Comparison of ENCODE assay signal across 20 mouse cellular contexts in the genomic region with DNA sequence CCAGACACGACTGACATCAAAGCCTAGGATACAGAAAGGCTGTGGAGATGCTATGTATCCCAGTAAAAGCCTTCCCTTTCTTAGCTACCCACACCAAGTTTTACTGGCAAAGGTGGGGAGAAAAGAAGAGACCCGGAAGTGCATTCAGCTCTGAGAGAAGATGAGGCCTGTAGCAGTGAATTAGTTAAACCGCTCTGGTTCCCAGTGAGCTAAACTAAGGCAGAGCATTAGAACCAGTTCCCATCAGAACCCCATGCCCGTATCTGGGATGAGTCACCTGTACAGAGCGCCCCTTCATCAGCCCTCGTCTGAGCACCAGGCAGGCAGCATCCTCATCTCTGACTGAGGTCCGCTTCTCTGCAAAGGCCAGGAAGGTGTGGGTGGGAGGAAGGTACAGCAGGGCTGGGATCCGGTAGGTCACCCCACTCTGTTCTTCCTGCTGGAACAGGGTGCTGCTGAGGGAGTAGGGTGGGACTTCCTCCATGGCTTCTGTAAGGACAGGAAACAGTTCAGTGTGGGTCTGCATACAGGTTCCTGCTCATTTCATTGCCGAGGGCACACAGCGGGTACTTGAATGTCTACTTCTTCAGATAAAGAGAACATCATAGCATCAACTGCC. TPM values are rescaled to one million over a fixed set of nuclear protein-coding genes. Genes with fewer than 3 reads are reported as not detected.
DNase-seq lines count a peak whose midpoint lies in the region; ATAC-seq and TF ChIP-seq lines count a peak whose summit lies in the region.
"Had no signal": no experiment of that assay in that cellular context is flagged by ENCODE, and none has a peak within 500 bp of the region (broad histone marks: within the 10 kb centered on the region; RNA-seq: fewer than 3 reads in every experiment).

No protein-coding gene starts in this region.

- H3K4me1 ChIP-seq in heart, embryonic 15.5 days (replicated peaks): peaks cover 37% of the 10 kb centered on the region
- peaks cover 13 to 43% of the 10 kb centered on the region in 2 experiments for H3K4me1 ChIP-seq in CH12.LX (ENCODE audit: control insufficient read depth in 1 of 2, insufficient read depth in 2 of 2)
- peaks cover 47% of the 10 kb centered on the region for H3K4me1 ChIP-seq in liver, embryonic 11.5 days (replicated peaks; ENCODE audit: control insufficient read depth, insufficient read depth, low read length)
- no peaks in the 10 kb centered on the region; the same call in 1 of the 2 replicates for H3K4me1 ChIP-seq in stomach, postnatal 0 days (replicated peaks; ENCODE audit: control insufficient read depth, insufficient read depth)
- H3K4me1 ChIP-seq: embryonic facial prominence, embryonic 15.5 days had no signal

- no peak overlapping the region for H3K4me3 ChIP-seq in heart, embryonic 15.5 days
- H3K4me3 ChIP-seq in CH12.LX (replicated peaks in 1 of 3; ENCODE audit: low read depth in 2 of 3, low read length in 2 of 3, poor library complexity in 1 of 3): peak overlapping the region; percentile 52 to 62 (median 58)
- H3K4me3 ChIP-seq in liver, embryonic 11.5 days (ENCODE audit: low read depth, low read length): no peak overlapping the region
- H3K4me3 ChIP-seq in stomach, postnatal 0 days (ENCODE audit: low read depth, low read length): no peak overlapping the region
- H3K4me3 ChIP-seq: embryonic facial prominence, embryonic 15.5 days; limb, embryonic 13.5 days; neural tube, embryonic 15.5 days had no signal

- no peak overlapping the region for H3K4me2 ChIP-seq in heart, embryonic 15.5 days
- peak overlapping the region; percentile 65 for H3K4me2 ChIP-seq in CH12.LX (ENCODE audit: insufficient read depth, low read depth, poor library complexity, severe bottlenecking)
- peak overlapping the region; percentile 58 for H3K4me2 ChIP-seq in liver, embryonic 11.5 days
- H3K4me2 ChIP-seq in stomach, postnatal 0 days (replicated peaks; ENCODE audit: low read depth): no peak overlapping the region
- H3K4me2 ChIP-seq: embryonic facial prominence, embryonic 15.5 days; limb, embryonic 13.5 days; neural tube, embryonic 15.5 days had no signal

- peak; percentile 54; the same call in 1 of the 2 replicates for TF ChIP-seq POLR2A in CH12.LX (IDR thresholded peaks at IDR 0.05; ENCODE audit: low read depth, low read length)

- TF ChIP-seq CTCF in CH12.LX (conservative IDR thresholded peaks at IDR 0.05 in 1 of 2, IDR thresholded peaks at IDR 0.05 in 1 of 2; ENCODE audit: low read depth in 2 of 2, low read length in 2 of 2): no peak
- TF ChIP-seq CTCF in stomach, postnatal 0 days (IDR thresholded peaks at IDR 0.05; ENCODE audit: low read depth): no peak

- 85% methylated on average over 10 of the region's 10 CpGs for WGBS in heart, embryonic 15.5 days
- WGBS in liver, embryonic 11.5 days: 80% methylated on average over 10 of the region's 10 CpGs
- WGBS in stomach, postnatal 0 days: 79% methylated on average over 10 of the region's 10 CpGs

- no peak for ATAC-seq in heart, embryonic 15.5 days (replicated peaks; ENCODE audit: insufficient number of reproducible peaks, insufficient read depth, low FRiP score, low read depth)
- ATAC-seq in liver, embryonic 11.5 days (replicated peaks; ENCODE audit: low FRiP score): no peak
- ATAC-seq in stomach, postnatal 0 days (ENCODE audit: low FRiP score, low TSS enrichment): no peak
- ATAC-seq: forebrain, embryonic 14.5 days; hindbrain, postnatal 0 days had no signal

- H3K27ac ChIP-seq in heart, embryonic 15.5 days: peak overlapping the region; percentile 22; the same call in 1 of the 2 replicates
- peak overlapping the region; percentile 67 for H3K27ac ChIP-seq in CH12.LX (ENCODE audit: insufficient read depth, low read depth)
- H3K27ac ChIP-seq in liver, embryonic 11.5 days (ENCODE audit: low read depth, low read length): peak overlapping the region; percentile 78
- H3K27ac ChIP-seq in stomach, postnatal 0 days (replicated peaks): 0 out of 2 replicates have a peak overlapping the region, but pooled peaks have one; percentile 9
- H3K27ac ChIP-seq: embryonic facial prominence, embryonic 15.5 days; hindbrain, postnatal 0 days; limb, embryonic 13.5 days; neural tube, embryonic 15.5 days had no signal

- no peak for TF ChIP-seq EP300 in CH12.LX (IDR thresholded peaks at IDR 0.05; ENCODE audit: low read length)
- TF ChIP-seq EP300 in stomach, postnatal 0 days (optimal IDR thresholded peaks at IDR 0.05): no peak

- no peak for DNase-seq in heart, postnatal 25 days (ENCODE audit: low spot score)
- peak; percentile 62 for DNase-seq in CH12.LX (ENCODE audit: extremely low read depth)
- no peak for DNase-seq in liver, embryonic 11.5 days (ENCODE audit: low spot score)
- no peak for DNase-seq in stomach, postnatal 0 days (ENCODE audit: low spot score)
- DNase-seq in layer of hippocampus, postnatal 14 days (ENCODE audit: low spot score in 2 of 2): no peak
- no peak for DNase-seq in lung, postnatal 4 days
- DNase-seq: adrenal gland, postnatal 25 days; cerebellum, adult 9-10 months; heart, postnatal 14 days; kidney, adult 9 months had no signal

- no peaks in the 10 kb centered on the region for H3K36me3 ChIP-seq in heart, embryonic 15.5 days
- H3K36me3 ChIP-seq in CH12.LX (replicated peaks in 1 of 2; ENCODE audit: control insufficient read depth in 1 of 2, insufficient read depth in 1 of 2, low read length in 1 of 2): peaks cover 0 to 6% of the 10 kb centered on the region in 2 experiments
- no peaks in the 10 kb centered on the region for H3K36me3 ChIP-seq in liver, embryonic 11.5 days (ENCODE audit: control insufficient read depth, insufficient read depth, low read length)
- no peaks in the 10 kb centered on the region for H3K36me3 ChIP-seq in stomach, postnatal 0 days (ENCODE audit: control insufficient read depth, insufficient read depth, low read length)
- H3K36me3 ChIP-seq: embryonic facial prominence, embryonic 15.5 days; neural tube, embryonic 15.5 days had no signal

- TF ChIP-seq RAD21 in CH12.LX (IDR thresholded peaks at IDR 0.05; ENCODE audit: low read depth, low read length): no peak

- dilution Hi-C loops in CH12.LX (cut with MboI; ENCODE audit: extremely low pct_ligation_motif_present, extremely low pct_unique_long_range_greater_than_20kb, low sequenced_read_pairs): no loop called here

- no peaks in the 10 kb centered on the region for H3K9me3 ChIP-seq in heart, embryonic 15.5 days (replicated peaks)
- H3K9me3 ChIP-seq in CH12.LX (replicated peaks; ENCODE audit: low read length): no peaks in the 10 kb centered on the region
- H3K9me3 ChIP-seq in liver, embryonic 11.5 days (ENCODE audit: control insufficient read depth, low read length): no peaks in the 10 kb centered on the region
- no peaks in the 10 kb centered on the region for H3K9me3 ChIP-seq in stomach, postnatal 0 days (ENCODE audit: control insufficient read depth, low read length)
- H3K9me3 ChIP-seq: embryonic facial prominence, embryonic 15.5 days; limb, embryonic 13.5 days; neural tube, embryonic 15.5 days had no signal

- H3K79me2 ChIP-seq in CH12.LX (replicated peaks; ENCODE audit: control insufficient read depth, extremely low read depth, insufficient read depth, poor library complexity, severe bottlenecking): peaks cover 22% of the 10 kb centered on the region

- in situ Hi-C loops in CH12.LX (cut with MboI; ENCODE audit: low pct_ligation_motif_present, low pct_unique_long_range_greater_than_20kb, low sequenced_read_pairs): no loop called here

- intact Hi-C loops in heart, postnatal 25 days (cut with DNase I): no loop called here

- no peaks in the 10 kb centered on the region for H3K27me3 ChIP-seq in heart, embryonic 15.5 days
- no peaks in the 10 kb centered on the region for H3K27me3 ChIP-seq in CH12.LX (replicated peaks)
- no peaks in the 10 kb centered on the region for H3K27me3 ChIP-seq in liver, embryonic 11.5 days (replicated peaks; ENCODE audit: control insufficient read depth, insufficient read depth, low read length)
- H3K27me3 ChIP-seq in stomach, postnatal 0 days (ENCODE audit: control insufficient read depth, insufficient read depth, low read length): no peaks in the 10 kb centered on the region
- H3K27me3 ChIP-seq: embryonic facial prominence, embryonic 15.5 days; limb, embryonic 13.5 days; neural tube, embryonic 15.5 days had no signal

- H3K9ac ChIP-seq in heart, embryonic 15.5 days: no peak overlapping the region
- H3K9ac ChIP-seq in CH12.LX (ENCODE audit: insufficient read depth, low read depth): peak overlapping the region; percentile 63
- H3K9ac ChIP-seq in liver, embryonic 11.5 days (ENCODE audit: low read depth, low read length): peak overlapping the region; percentile 32; the same call in 1 of the 2 replicates
- H3K9ac ChIP-seq in stomach, postnatal 0 days (ENCODE audit: low read length): no peak overlapping the region
- H3K9ac ChIP-seq: embryonic facial prominence, embryonic 15.5 days; limb, embryonic 13.5 days; neural tube, embryonic 15.5 days had no signal

RNA-seq across cellular contexts. Expression of a gene that starts 5.1 kb away (rescaled TPM):
- 3.3 and 4.5 TPM in 2 replicates for polyA plus RNA-seq in heart, embryonic 15.5 days (2015; fragmentation: Nextera tagmentation; extraction: Ambion mirVana)
- 1 to 10 TPM; 4.1 to 4.2 TPM for total RNA-seq in heart, postnatal 25 days (2021)
- total RNA-seq in CH12.LX (2012; rRNA removed) (8.5 and 9.1 TPM in 2 replicates), CH12.LX (2014; rRNA removed) (8.9 and 11.0 TPM in 2 replicates)
- polyA plus RNA-seq in CH12.LX (2012; ENCODE audit: insufficient read length, low read depth): 11.2 and 11.5 TPM in 2 replicates
- 5.4 and 5.9 TPM in 2 replicates for polyA plus RNA-seq in liver, embryonic 11.5 days (2014; fragmentation: Nextera tagmentation; extraction: Ambion mirVana)
- polyA plus RNA-seq in stomach, postnatal 0 days (2015; fragmentation: Nextera tagmentation; extraction: Ambion mirVana): 4.0 and 4.4 TPM in 2 replicates
- 1 to 10 TPM; 3.2 to 4.1 TPM for total RNA-seq in layer of hippocampus, postnatal 14 days (2021)

RNA-seq across cellular contexts. Expression of a gene that starts 35.8 kb away (rescaled TPM):
- 0.08 and 0.23 TPM in 2 replicates for polyA plus RNA-seq in heart, embryonic 15.5 days (2015; fragmentation: Nextera tagmentation; extraction: Ambion mirVana)
- total RNA-seq in heart, postnatal 25 days (2021): not detected
- total RNA-seq in CH12.LX (2012; rRNA removed) (0.25 and 0.59 TPM in 2 replicates), CH12.LX (2014; rRNA removed) (0.17 and 0.39 TPM in 2 replicates)
- polyA plus RNA-seq in CH12.LX (2012; ENCODE audit: insufficient read length, low read depth): 0.49 and 0.65 TPM in 2 replicates
- polyA plus RNA-seq in liver, embryonic 11.5 days (2014; fragmentation: Nextera tagmentation; extraction: Ambion mirVana): 0.10 and 0.17 TPM in 2 replicates
- polyA plus RNA-seq in stomach, postnatal 0 days (2015; fragmentation: Nextera tagmentation; extraction: Ambion mirVana): 0.08 and 0.27 TPM in 2 replicates
- total RNA-seq in layer of hippocampus, postnatal 14 days (2021): 1 to 10 TPM in 1 of 2 experiments, under 1 TPM in 1; 0.88 to 1.3 TPM

RNA-seq across cellular contexts. Expression of a gene that starts 40.1 kb away (rescaled TPM):
- 188 and 201 TPM in 2 replicates for polyA plus RNA-seq in heart, embryonic 15.5 days (2015; fragmentation: Nextera tagmentation; extraction: Ambion mirVana)
- total RNA-seq in heart, postnatal 25 days (2021): 10 to 100 TPM; 46.3 to 47.2 TPM
- 203 and 247 TPM in 2 replicates for total RNA-seq in CH12.LX (2012; rRNA removed)
- total RNA-seq in CH12.LX (2014; rRNA removed): 268 and 272 TPM in 2 replicates
- polyA plus RNA-seq in CH12.LX (2012; ENCODE audit: insufficient read length, low read depth): 232 and 242 TPM in 2 replicates
- polyA plus RNA-seq in liver, embryonic 11.5 days (2014; fragmentation: Nextera tagmentation; extraction: Ambion mirVana): 301 and 312 TPM in 2 replicates
- polyA plus RNA-seq in stomach, postnatal 0 days (2015; fragmentation: Nextera tagmentation; extraction: Ambion mirVana): 289 and 308 TPM in 2 replicates
- 10 to 100 TPM; 86.8 to 97.0 TPM for total RNA-seq in layer of hippocampus, postnatal 14 days (2021)

RNA-seq across cellular contexts. Expression of a gene that starts 59.8 kb away (rescaled TPM):
- not detected in 2 replicates for polyA plus RNA-seq in heart, embryonic 15.5 days (2015; fragmentation: Nextera tagmentation; extraction: Ambion mirVana)
- total RNA-seq in heart, postnatal 25 days (2021): not detected
- total RNA-seq in CH12.LX (2012; rRNA removed) (not detected in 2 replicates), CH12.LX (2014; rRNA removed) (not detected in 2 replicates)
- polyA plus RNA-seq in CH12.LX (2012; ENCODE audit: insufficient read length, low read depth): not detected in 2 replicates
- polyA plus RNA-seq in liver, embryonic 11.5 days (2014; fragmentation: Nextera tagmentation; extraction: Ambion mirVana): not detected in 2 replicates
- not detected in 2 replicates for polyA plus RNA-seq in stomach, postnatal 0 days (2015; fragmentation: Nextera tagmentation; extraction: Ambion mirVana)
- total RNA-seq in layer of hippocampus, postnatal 14 days (2021): not detected
- total RNA-seq: adrenal gland, postnatal 25 days; gastrocnemius, postnatal 4 days; heart, postnatal 14 days; hindbrain, postnatal 0 days had no signal
- polyA plus RNA-seq: embryonic facial prominence, embryonic 15.5 days; forebrain, embryonic 14.5 days; hindbrain, postnatal 0 days; large intestine, adult 2 months; limb, embryonic 13.5 days; lung, postnatal 0 days; neural tube, embryonic 15.5 days; spleen, adult 2 months had no signal

Comparison
In these comparisons a context has a peak if more than half of its experiments do, and no peak if none do; other contexts are left out.
1. H3K27ac ChIP-seq: peak in every context shown above with its lines; median percentile 78 in liver, embryonic 11.5 days; 67 in CH12.LX; 22 in heart, embryonic 15.5 days; 9 in stomach, postnatal 0 days.
2. H3K4me2 ChIP-seq: peak in CH12.LX (single experiment) and liver, embryonic 11.5 days (single experiment); none in heart, embryonic 15.5 days (single experiment) and stomach, postnatal 0 days (single experiment).
3. H3K4me3 ChIP-seq: peak in CH12.LX (3 of 3); none in heart, embryonic 15.5 days (single experiment), liver, embryonic 11.5 days (single experiment) and stomach, postnatal 0 days (single experiment).
4. H3K9ac ChIP-seq: peak in CH12.LX (single experiment) and liver, embryonic 11.5 days (single experiment); none in heart, embryonic 15.5 days (single experiment) and stomach, postnatal 0 days (single experiment).